Mouse (Mus musculus) E14TG2a.4 (cell line): Measurements from ENCODE around the gene Lbp.

Experiments used
- CTCF ChIP-seq: conservative IDR thresholded peaks from 2 replicates; pipeline ENCODE4 v1.5.1; 2014; ENCODE audit warnings: low read length
- NANOG ChIP-seq: IDR thresholded peaks from 2 replicates; pipeline ENCODE4 v1.6.1; 2014; ENCODE audit warnings: borderline replicate concordance, low read length, mixed read lengths
- POU5F1 ChIP-seq: IDR thresholded peaks from 2 replicates; pipeline ENCODE4 v1.6.1; 2014; ENCODE audit warnings: low read length, borderline replicate concordance

GRCm38 (mm10) chr2:158324531-158325190 is 18.4 kb downstream of the Lbp start:
- TF ChIP-seq CTCF (no peak), POU5F1 (no peak), NANOG (no peak)
